Mouse (Mus musculus): ENCODE data around the gene Tnks2.
"Not testable (repeated sequence)": the region's sequence is repeated elsewhere in the genome, so short reads cannot be mapped to it uniquely, and the experiment has no call there.

Gene Tnks2

DNA sequence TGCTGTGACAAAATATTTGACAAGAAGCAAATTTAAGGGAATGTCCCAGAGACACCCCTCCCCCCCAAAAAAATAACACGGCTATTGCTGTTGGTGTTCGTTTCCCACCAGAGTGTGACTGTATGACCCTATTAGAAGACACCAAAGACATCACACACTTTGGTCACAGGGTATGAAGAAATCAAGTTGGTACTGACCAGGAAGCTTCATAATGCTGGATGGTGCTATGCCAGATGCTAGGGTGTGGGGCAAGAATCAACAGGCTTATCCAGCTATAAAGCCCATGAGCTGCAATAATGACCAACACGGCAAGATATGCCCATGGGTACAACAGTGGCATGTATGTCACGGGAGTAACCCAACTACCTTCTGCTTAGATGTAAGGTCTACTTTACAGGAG, 11.3 kb upstream of the Tnks2 start:
- no peak for DNase-seq (ENCODE audit: low spot score in 2 of 2)

DNA sequence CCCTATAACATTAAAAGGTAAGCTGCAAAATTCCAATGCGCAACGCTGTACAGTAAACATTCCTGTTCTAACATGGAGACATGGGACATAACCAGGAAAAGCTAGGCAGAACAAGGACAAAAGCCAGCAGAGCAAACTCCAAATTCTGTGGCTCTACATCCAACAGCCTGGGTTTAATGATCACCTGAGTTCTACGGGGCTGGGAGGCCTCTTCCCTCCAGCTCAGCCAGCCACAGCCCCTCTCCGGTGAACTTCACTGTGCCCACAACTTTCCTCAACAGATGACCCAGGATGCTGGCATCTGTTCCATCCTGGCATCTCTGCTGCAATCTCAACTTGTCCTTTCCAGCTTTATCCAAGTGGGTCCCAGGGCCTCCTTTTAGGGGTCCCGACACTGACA, 6.4 kb upstream of the Tnks2 start:
- no peak for DNase-seq (ENCODE audit: low spot score in 2 of 2)

DNA sequence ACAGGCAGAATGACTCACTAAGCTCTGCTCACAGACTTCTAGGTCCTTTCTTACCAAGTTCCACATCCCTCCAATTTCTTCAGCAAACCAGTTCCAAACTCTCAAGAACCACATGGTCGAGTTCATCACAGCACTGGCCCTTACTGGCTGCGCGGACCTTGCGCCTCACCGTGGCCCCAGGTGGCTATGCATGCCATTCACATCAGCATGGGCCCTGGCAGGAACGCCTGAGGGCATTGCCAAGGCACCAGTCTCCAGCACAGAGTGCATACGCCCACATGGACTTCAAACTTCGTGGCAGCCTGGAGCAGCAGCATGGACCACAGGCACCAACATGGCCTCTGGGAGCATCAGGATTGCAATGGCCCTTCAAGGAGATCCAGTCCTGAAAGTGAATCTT, 5.7 kb upstream of the Tnks2 start:
- no peak for DNase-seq (ENCODE audit: low spot score in 2 of 2)

GRCm38 (mm10) chr19:36832951-36833787, 863 bp upstream of the Tnks2 start:
- DNase-seq (ENCODE audit: low spot score in 2 of 2) = no peak

GRCm38 (mm10) chr19:36834532-36835431, 750 bp downstream of the Tnks2 start:
- DNase-seq (ENCODE audit: low spot score in 2 of 2) = peak; percentile 43 to 82

DNA sequence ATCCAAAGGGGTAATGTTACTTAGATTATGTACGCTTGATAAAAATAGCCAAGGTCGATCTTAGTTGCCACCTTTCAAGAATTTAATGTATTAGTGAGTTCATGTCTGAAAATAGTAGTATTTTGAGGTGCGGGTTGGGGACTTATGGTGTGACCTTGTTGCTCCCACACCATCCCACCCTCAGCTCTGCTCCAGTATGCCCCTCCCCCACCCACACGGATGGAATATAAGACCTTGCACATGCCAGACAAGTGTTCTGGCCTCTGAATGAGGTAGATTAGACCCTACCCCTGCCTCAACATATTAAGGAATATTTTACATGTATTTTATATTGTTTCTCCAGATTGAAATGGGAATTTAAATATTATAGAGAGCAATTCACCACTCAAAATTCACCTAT, 2.0 kb downstream of the Tnks2 start:
- no peak for DNase-seq (ENCODE audit: low spot score in 2 of 2)

GRCm38 (mm10) chr19:36840301-36840700, 6.3 kb downstream of the Tnks2 start:
- no peak for DNase-seq (ENCODE audit: low spot score in 2 of 2)

GRCm38 (mm10) chr19:36843866-36844265, 9.8 kb downstream of the Tnks2 start:
- DNase-seq (ENCODE audit: low spot score in 2 of 2) = no peak

GRCm38 (mm10) chr19:36845924-36846323, 11.9 kb downstream of the Tnks2 start:
- DNase-seq (ENCODE audit: low spot score in 2 of 2) = no peak

DNA sequence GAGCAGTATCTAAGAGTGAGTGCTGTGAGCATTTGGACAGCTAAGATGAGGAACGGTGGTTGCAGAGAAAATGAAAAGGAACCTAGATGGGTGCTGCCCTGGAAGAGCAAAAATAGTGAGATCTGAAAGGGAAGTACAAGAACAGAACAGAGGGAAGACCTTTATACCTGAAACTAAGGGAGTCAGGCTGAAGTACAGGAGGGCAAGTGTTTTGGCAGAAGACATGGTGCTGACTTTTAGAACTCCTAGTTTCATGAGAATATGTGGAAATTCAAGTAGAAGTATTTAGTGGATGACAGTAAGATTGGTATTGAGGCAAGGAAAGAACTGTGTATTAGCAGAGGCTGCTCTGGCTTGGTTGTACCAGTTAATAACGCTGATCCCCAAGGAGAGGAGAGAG, 19.8 kb downstream of the Tnks2 start:
- DNase-seq (ENCODE audit: low spot score in 2 of 2) = no peak

DNA sequence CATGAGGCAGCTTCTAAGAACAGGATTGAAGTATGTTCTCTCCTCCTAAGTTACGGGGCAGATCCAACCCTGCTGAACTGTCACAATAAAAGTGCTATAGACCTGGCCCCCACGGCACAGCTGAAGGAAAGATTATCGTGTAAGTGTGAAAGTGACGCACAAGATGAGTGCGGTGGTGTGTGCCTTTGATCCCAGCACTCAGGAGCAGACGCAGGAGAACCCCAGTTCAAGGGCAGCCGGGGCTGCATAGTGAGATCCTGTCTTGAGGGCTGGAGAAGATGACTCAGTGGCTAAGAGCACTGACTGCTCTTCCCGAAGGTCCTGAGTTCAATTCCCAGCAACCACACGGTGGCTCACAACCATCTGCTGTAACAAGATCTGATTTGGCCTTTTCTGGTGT, 23.8 kb downstream of the Tnks2 start:
- DNase-seq (ENCODE audit: low spot score in 2 of 2) = no peak

- no peak for DNase-seq (ENCODE audit: low spot score in 2 of 2)
Measured at GRCm38 (mm10) chr19:36860393-36860792, 26.4 kb downstream of the Tnks2 start.

DNA sequence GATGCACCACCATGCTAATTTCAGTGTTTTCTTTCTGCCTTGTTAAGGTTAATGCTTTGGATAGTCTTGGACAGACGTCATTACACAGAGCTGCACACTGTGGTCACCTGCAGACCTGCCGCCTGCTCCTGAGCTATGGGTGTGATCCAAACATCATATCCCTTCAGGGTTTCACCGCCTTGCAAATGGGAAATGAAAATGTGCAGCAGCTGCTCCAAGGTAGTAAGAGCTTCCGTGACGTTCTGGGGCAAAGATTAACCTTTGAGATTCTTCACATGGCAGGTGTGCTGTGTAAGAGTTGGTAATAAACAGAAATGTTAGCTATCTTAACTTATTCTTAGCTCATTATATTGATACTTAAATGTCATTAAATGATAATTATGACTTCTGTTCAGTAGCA, 31.9 kb downstream of the Tnks2 start:
- DNase-seq (ENCODE audit: low spot score in 2 of 2) = no peak

- no peak for DNase-seq (ENCODE audit: low spot score in 2 of 2)
Measured at GRCm38 (mm10) chr19:36867416-36867815, 33.4 kb downstream of the Tnks2 start.

- not testable (repeated sequence) for DNase-seq (ENCODE audit: low spot score in 2 of 2)
Measured at GRCm38 (mm10) chr19:36868675-36869074, 34.6 kb downstream of the Tnks2 start.

DNA sequence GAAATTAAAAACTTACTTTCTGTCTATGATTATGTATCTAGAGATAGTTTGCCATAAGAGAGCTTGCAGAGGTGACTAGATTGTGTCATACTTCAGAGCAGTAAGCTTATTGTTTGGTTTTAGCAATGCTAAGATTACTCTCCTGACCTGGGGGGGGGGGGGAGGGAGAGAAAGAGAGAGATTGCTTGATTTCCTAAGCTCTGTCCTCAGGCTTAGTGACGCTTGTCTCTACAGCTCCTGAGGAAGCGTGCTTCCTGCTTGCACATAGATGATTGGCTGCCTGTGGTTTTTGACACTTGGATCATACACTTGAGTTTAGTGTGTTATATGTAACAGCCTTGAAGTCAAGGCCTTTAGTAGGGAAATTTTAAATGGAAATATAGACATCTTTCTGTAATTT, 40.6 kb downstream of the Tnks2 start:
- no peak for DNase-seq (ENCODE audit: low spot score in 2 of 2)

DNA sequence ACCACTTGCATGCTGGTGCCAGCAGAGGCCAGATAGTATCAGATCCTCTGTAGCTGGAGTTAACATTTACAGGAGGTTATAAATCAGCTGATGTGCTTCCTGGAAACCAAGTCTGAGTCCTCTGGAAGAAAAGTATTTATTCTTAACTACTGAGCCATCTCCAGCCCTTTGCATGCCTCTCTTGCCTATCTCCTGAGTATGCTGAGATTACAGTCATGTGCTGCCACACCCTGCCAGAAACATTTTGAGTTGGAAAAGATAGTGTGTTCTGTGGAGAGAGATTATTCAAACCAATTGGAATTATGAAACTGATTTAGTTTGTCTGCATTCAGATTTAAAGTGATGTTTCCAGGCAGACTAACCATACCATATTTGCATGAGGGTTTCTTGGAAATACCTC, 43.3 kb downstream of the Tnks2 start:
- DNase-seq (ENCODE audit: low spot score in 2 of 2) = no peak

GRCm38 (mm10) chr19:36878743-36879495, 44.9 kb downstream of the Tnks2 start:
- no peak for DNase-seq (ENCODE audit: low spot score in 2 of 2)

DNA sequence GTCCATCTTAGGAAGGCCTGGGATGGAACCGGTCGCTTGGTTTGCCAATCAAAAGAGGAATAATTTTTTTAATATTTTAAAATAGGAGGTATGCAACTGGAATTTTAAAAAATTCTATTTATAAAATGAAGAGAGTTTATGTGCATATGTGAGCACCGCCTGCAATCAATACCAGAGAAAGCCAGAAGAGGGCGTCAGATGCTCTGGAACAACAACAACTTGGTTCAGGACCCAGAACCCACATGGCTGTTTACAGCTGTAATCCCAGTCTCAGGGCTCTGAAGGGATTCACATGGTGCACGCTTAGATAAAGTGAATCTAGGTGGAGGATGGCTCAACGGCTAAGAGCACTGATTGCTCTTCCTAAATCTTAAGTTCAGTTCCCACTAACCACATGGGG, 49.1 kb downstream of the Tnks2 start:
- DNase-seq (ENCODE audit: low spot score in 2 of 2) = peak in 1 of 2 experiments; percentile 23

DNA sequence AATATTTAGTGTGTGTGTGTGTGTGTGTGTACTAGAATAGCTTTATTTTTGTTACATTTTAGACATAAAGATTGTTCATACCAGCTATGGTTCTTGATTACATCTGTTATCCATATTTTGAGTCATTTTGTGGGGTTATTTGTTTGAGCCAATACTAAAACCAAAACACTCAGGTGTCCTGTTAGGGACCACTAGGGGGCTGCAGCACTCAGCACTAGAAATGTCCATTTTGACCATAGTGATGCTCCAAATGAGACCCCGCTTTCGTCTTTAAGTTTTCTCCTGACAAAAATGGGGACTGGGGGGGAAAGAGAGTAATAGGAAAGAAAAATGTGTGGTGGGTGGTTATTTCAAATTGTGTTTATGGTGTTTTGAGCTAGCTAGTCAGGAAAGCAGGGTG, 52.3 kb downstream of the Tnks2 start:
- DNase-seq (ENCODE audit: low spot score in 2 of 2) = no peak

DNA sequence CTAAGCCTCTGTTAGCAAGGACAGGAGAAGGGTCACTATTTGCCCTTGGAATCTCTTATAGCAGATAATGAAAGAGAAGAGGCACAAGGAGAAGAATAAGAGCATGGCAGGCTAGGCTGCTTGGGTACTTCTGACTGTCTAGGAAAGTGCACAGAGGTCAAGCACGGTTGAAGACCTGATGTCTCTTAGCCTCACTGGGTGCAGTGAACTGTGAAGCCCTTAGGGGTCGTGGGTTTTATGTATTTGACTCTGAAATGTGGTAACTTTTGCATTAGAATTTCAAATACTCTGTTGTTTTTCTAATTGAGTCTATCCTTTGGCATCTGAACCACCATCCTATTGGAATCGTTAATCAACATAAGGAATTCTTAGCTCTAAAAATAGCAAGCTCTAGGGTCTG, 53.7 kb downstream of the Tnks2 start:
- no peak for DNase-seq (ENCODE audit: low spot score in 2 of 2)

- no peak for DNase-seq (ENCODE audit: low spot score in 2 of 2)
Measured at GRCm38 (mm10) chr19:36891746-36892145, 57.7 kb downstream of the Tnks2 start.

Measured in spleen, postnatal 4 days (tissue).